Mouse (Mus musculus): ENCODE measurements around the gene Adig.
A peak's percentile ranks its signal among the peaks of the same experiment; 100 is the strongest.

The Adig gene

GRCm38 (mm10) chr2:158539433-158540305, 37.3 kb downstream of the Adig start:
- no peak for DNase-seq (ENCODE audit: low spot score)

- DNase-seq (ENCODE audit: low spot score) = no peak
These were observed 38.9 kb downstream of the Adig start for GRCm38 (mm10) chr2:158541286-158541685.

DNA sequence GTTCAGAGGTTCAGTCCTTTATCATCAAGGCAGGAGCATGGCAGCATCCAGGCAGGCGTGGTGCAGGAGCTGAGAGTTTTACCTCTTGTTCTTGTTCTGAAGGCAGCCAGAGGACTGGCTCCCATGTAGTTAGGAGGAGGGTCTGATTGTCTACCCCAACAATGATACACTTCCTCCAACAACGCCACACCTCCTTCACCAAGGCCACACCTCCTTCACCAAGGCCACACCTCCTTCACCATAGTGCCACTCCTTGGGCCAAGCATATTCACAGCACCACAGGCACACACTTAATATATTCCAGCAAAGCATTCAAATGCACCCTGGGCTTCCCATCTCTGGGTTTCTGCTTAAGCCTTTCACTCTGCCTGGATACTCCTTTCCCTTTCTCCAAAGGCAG, 42.9 kb downstream of the Adig start:
- no peak for DNase-seq (ENCODE audit: low spot score)

DNA sequence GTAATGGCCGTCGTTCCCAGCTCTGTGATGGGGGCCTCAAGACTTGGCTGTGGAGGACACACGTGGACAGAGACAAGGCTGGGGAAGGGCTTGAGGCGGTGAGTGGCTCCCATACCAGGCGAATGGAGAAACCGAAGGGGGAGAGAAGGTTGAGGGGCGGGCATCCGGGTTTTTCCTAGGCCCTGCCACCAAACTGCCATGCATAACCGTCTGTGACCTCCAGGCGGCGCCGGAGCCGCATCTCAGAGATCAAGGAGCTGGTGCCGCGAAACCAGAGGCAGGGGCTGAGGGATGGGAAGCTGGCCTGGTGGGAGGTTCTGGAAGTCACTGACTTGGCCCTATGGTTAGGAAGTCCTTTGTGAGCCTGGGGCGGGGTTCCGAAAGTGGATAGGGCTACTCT, 44.3 kb downstream of the Adig start:
- peak; percentile 87 for DNase-seq (ENCODE audit: low spot score)

GRCm38 (mm10) chr2:158550067-158550466, 47.7 kb downstream of the Adig start:
- DNase-seq (ENCODE audit: low spot score) = peak; percentile 85

DNA sequence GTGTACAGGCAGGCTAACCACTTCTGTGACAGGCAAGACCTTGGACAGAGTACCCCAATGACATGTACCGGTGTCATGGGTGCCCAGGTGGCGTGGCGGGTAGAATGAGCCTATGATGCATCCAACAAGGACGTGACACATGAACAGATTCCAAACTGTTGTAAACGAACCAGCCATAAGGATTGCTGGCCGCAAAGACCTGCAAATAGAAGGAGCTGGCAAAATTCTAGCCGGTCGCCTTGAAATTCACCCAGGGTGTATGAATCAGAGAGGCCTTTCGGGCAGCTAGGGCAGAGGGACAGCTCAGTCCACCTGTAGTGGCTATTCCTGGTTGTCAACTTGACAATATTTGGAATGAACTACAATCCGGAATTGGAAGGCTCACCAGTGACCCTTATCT, 52.0 kb downstream of the Adig start:
- no peak for DNase-seq (ENCODE audit: low spot score)

- DNase-seq (ENCODE audit: low spot score) = no peak
These were observed 52.8 kb downstream of the Adig start for GRCm38 (mm10) chr2:158555252-158555651.

- DNase-seq (ENCODE audit: low spot score) = no peak
These were observed 53.4 kb downstream of the Adig start for GRCm38 (mm10) chr2:158555812-158556211.

DNA sequence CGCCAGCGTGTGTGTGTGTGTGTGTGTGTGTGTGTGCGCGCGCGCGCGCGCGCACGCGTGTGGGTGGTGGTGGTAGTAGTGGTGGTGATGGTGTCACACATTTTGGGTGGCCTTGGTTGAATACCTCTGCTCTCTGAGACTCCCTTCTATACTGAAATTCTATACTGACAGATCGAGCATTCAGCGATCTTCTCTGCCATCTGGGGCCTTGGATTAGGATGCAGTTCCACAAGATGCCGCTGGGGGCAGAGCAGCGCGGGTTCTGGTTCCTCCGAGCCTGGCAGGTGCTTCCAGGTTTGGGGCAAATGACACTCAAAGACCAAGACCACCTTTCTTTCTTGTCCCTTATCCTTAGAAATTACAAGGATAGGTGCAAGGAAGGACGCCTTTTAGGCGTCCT, 53.8 kb downstream of the Adig start:
- no peak for DNase-seq (ENCODE audit: low spot score)

GRCm38 (mm10) chr2:158556750-158557149, 54.3 kb downstream of the Adig start:
- no peak for DNase-seq (ENCODE audit: low spot score)
